8 mouse cellular contexts compared by ENCODE assay signal in the genomic region with DNA sequence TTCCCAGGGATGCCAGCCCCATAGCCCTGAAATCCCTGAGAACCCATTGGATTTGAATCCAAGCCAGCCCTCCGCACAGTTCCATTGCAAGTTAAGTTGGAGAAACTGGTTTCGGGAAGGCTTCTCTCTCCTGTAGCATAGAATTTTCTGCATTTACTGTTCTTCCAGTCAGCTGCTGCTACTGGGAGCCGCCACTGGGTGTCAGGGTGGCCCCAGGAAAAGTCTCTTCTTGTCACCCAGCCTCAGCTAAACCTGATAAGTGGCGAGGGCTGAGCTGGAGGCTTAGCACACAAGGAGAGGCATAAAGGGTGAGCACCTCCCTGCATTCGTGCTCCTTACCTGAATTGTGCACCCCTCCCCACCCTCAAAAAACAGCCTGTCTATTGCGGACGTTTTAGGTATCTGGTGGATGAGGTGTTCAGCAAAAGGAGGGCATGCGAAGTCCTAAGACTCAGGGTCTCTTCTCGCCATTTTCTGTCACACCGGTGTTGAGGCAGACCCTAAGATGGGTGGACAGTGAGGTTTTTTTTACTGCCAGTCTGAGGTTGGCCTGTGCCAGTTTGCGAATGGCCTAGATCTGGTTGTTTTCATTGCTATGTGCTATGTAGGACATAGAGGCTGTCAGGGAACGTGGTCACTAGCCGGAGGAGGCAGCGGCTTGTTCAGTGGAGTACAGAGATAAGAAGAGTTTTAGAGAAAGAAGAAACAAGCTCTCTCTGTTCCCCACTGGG. TPM values are rescaled to one million over a fixed set of nuclear protein-coding genes. Genes with fewer than 3 reads are reported as not detected.
A peak's percentile ranks its signal among the peaks of the same experiment; 100 is the strongest.
DNase-seq lines count a peak whose midpoint lies in the region; ATAC-seq lines count a peak whose summit lies in the region.
"Had no signal": no experiment of that assay in that cellular context is flagged by ENCODE, and none has a peak within 500 bp of the region (broad histone marks: within the 10 kb centered on the region; RNA-seq: fewer than 3 reads in every experiment).

No protein-coding gene starts in this region.

- no peaks in the 10 kb centered on the region for H3K9me3 ChIP-seq in midbrain, embryonic 11.5 days (ENCODE audit: control insufficient read depth, low read length)
- H3K9me3 ChIP-seq: stomach, embryonic 15.5 days had no signal

- no peak overlapping the region for H3K4me2 ChIP-seq in midbrain, embryonic 11.5 days
- H3K4me2 ChIP-seq: stomach, embryonic 15.5 days had no signal

- peak; percentile 22 to 34 for DNase-seq in B cell, adult 2 months
- DNase-seq in MEL-GATA-1-ER (ENCODE audit: extremely low read depth, low read depth) = peak; percentile 14
- peak; percentile 54 for DNase-seq in embryo, embryonic 10 days (ENCODE audit: low spot score)
- peak; percentile 25 to 52 for DNase-seq in heart, postnatal 14 days
- DNase-seq in layer of hippocampus, postnatal 14 days (ENCODE audit: low spot score in 2 of 2) = peak; percentile 54 to 67
- DNase-seq in midbrain, embryonic 11.5 days (ENCODE audit: low spot score, missing footprints) = peak; percentile 87
- peak; percentile 65 for DNase-seq in testis, postnatal 10 days (ENCODE audit: low spot score)

- H3K27me3 ChIP-seq in midbrain, embryonic 11.5 days (ENCODE audit: control insufficient read depth, insufficient read depth, low read length) = no peaks in the 10 kb centered on the region
- H3K27me3 ChIP-seq: stomach, embryonic 15.5 days had no signal

- no peaks in the 10 kb centered on the region for H3K4me1 ChIP-seq in midbrain, embryonic 11.5 days (ENCODE audit: control insufficient read depth, insufficient read depth, low read length)
- H3K4me1 ChIP-seq: stomach, embryonic 15.5 days had no signal

- no peak overlapping the region for H3K9ac ChIP-seq in midbrain, embryonic 11.5 days (ENCODE audit: low read length)
- H3K9ac ChIP-seq: stomach, embryonic 15.5 days had no signal

- no peak overlapping the region for H3K4me3 ChIP-seq in midbrain, embryonic 11.5 days (ENCODE audit: low read depth, low read length)
- H3K4me3 ChIP-seq: stomach, embryonic 15.5 days had no signal

- no peak overlapping the region for H3K27ac ChIP-seq in midbrain, embryonic 11.5 days (ENCODE audit: low read depth, low read length)
- H3K27ac ChIP-seq: stomach, embryonic 15.5 days had no signal

- intact Hi-C loops in heart, postnatal 14 days (cut with DNase I) = loop anchor here (5.0 to 10.0 kb wide), 4 partner anchors 257 to 1243 kb away; no protein-coding TSS in a partner anchor

- H3K36me3 ChIP-seq in midbrain, embryonic 11.5 days (ENCODE audit: control insufficient read depth, insufficient read depth, low read length) = no peaks in the 10 kb centered on the region
- H3K36me3 ChIP-seq: stomach, embryonic 15.5 days had no signal

- WGBS in midbrain, embryonic 11.5 days = 61% methylated on average over 14 of the region's 14 CpGs

- ATAC-seq in midbrain, embryonic 11.5 days (ENCODE audit: low FRiP score) = peak; percentile 75

RNA-seq across cellular contexts. Expression of gene Plekhb2, which starts 41.9 kb away (rescaled TPM):
- 10 to 100 TPM; 69.3 to 86.7 TPM for total RNA-seq in heart, postnatal 14 days (2021)
- 100 to 1,000 TPM; 171 to 180 TPM for total RNA-seq in layer of hippocampus, postnatal 14 days (2021)
- 52.5 and 56.3 TPM in 2 replicates for polyA plus RNA-seq in midbrain, embryonic 11.5 days (2014; fragmentation: Nextera tagmentation; extraction: Ambion mirVana)

RNA-seq across cellular contexts. Expression of gene Fam168b, which starts 48.9 kb away (rescaled TPM):
- total RNA-seq in heart, postnatal 14 days (2021) = 10 to 100 TPM; 53.8 to 58.1 TPM
- total RNA-seq in layer of hippocampus, postnatal 14 days (2021) = 100 to 1,000 TPM; 216 to 228 TPM
- 104 and 114 TPM in 2 replicates for polyA plus RNA-seq in midbrain, embryonic 11.5 days (2014; fragmentation: Nextera tagmentation; extraction: Ambion mirVana)

Comparison
In these comparisons a context has a peak if more than half of its experiments do, and no peak if none do; other contexts are left out.
1. DNase-seq: peak in every context shown above with its lines; median percentile 87 in midbrain, embryonic 11.5 days; 65 in testis, postnatal 10 days; 60 in layer of hippocampus, postnatal 14 days; 54 in embryo, embryonic 10 days; 38 in heart, postnatal 14 days; 28 in B cell, adult 2 months; 14 in MEL-GATA-1-ER.